Mouse (Mus musculus) gastrocnemius, adult 2 months (tissue): ENCODE data around the gene Klk15. TPM values are rescaled to one million over a fixed set of nuclear protein-coding genes. Genes with fewer than 3 reads are reported as not detected.

Experiments
- DNase-seq: peaks from one replicate; pipeline ENCODE4 v3.0.0; 2022
- H3K27ac ChIP-seq: fragments of 200-600 bp; 2 replicates; pipeline ENCODE4 v1.8.1; 2022; ENCODE audit warnings: mild to moderate bottlenecking
- H3K4me3 ChIP-seq: fragments of 200-600 bp; 2 replicates; pipeline ENCODE4 v1.8.1; 2022; ENCODE audit warnings: mild to moderate bottlenecking, moderate library complexity
- CTCF ChIP-seq: fragments of 200-600 bp; IDR thresholded peaks from 2 replicates; pipeline ENCODE4 v1.8.1; 2022; ENCODE audit warnings: antibody characterized with exemption, mild to moderate bottlenecking, moderate library complexity
- intact Hi-C: fragments of 180-260 bp; cut with DNase I; formaldehyde crosslinking; loops from one replicate; pipeline ENCODE4 v1.15.1; 2025
- long read RNA-seq, 2 experiments: library from polyadenylated mRNA; stranded (forward); transcript quantifications; one replicate each; pipeline ENCODE4 v2.0.0; 2021
- total RNA-seq, 2 experiments: library from RNA; stranded (reverse); gene quantifications; 2 replicates each; pipeline ENCODE4 v1.2.3; 2021

The Klk15 gene
- total RNA-seq: not detected
- long read RNA-seq, experiment 1: 0 reads
- long read RNA-seq, experiment 2: 0 reads

DNA sequence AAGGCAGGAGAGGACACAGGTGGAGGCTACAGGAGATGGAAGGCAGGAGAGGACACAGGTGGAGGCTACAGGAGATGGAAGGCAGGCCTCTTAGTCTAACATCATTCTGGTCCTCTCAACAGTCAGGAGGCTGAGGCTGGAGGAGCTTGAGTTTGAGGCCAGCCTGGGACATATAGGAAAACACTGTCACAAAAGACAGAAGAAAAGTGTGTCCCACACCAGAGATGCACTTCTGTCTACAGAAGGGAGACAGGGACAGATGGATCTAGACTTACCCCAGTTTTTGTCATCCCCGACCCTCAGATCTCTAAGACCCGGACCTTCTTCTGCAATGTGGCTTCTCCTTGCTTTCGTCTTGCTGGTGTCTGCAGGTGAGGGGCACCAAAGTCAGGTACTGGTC lies at the start of gene Klk15:
Gene Klk15 (plus strand): TSS at position 301 of the 400 bp plus-strand sequence.
- Histone ChIP-seq H3K4me3 (no peak within 1 kb of the TSS), H3K27ac (no peak within 1 kb of the TSS)
- DNase-seq: no peak
- intact Hi-C loops: no loop called here
- TF ChIP-seq CTCF: no peak

DNA sequence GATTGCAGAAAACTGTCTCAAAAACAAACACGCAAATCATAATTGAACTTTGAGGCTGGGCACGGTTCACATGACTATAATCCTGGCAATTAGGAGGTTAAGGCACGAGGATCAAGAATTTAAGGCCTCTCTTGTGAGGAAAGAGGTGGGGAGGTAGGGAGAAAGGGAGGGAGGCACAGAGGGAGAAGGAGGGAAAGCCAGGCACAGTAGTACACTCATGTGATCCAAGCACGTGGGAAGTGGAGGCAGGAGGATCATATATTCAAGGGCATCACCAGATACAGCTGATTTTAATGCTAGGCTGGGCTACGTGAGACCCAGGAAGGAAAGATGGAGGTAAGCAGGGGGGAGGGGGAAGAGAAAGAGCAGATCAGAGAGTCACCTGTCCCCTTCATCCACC lies 42.2 kb upstream of the Klk15 start:
- H3K27ac ChIP-seq: no peak overlapping the region
- no peak for DNase-seq
- intact Hi-C loops: loop anchor here (5.0 kb wide), 1 partner anchor 209 kb away; no protein-coding TSS in a partner anchor
- H3K4me3 ChIP-seq: no peak overlapping the region
- TF ChIP-seq CTCF: no peak

DNA sequence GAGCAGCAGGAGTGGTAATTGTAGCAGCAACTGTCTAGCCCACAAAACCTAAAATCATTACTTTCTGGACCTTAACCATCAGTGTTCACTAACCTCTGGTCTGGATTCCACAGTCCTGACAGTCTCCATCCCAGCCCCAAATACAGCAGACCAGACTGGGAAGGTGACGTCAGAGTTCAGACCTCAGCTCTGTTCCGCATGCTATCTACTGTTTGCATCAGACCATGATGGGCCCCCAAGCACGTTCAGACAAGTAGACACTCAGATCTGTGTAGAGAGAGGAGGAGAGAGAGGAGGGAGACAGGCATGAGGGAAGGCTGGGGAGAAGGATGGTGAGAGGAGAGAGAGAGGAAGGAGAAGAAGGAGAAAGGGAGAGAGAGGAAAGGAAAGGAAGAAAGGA lies 41.8 kb upstream of the Klk15 start:
- no peak for TF ChIP-seq CTCF
- intact Hi-C loops: loop anchor here (5.0 kb wide), 1 partner anchor 209 kb away; no protein-coding TSS in a partner anchor
- DNase-seq: no peak
- no peak overlapping the region for H3K27ac ChIP-seq
- no peak overlapping the region for H3K4me3 ChIP-seq

DNA sequence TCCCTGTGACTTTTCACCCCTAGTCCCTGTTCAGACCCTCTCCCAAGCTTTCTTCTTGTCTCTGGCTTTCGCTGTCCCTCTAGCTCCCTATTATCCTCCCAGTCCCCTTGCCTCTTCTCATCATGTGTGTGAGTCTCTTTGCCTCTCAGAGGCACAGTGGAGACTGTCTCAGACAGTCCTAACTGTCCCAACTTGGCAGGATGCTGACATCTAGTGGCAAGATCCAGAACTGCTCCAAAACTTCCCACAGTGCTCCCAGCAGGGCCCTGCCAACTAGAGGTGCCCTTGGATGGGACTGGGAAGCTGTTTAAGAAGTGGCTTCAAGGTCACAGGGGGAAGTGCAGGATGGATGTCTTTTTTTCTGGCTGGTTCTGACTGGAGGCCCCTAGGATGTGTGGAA lies 38.7 kb upstream of the Klk15 start:
- Histone ChIP-seq H3K4me3 (no peak overlapping the region), H3K27ac (no peak overlapping the region)
- peak; percentile 94 for TF ChIP-seq CTCF
- DNase-seq: peak; percentile 80
- intact Hi-C loops: loop anchor here (5.0 kb wide), 1 partner anchor 213 kb away; no protein-coding TSS in a partner anchor

DNA sequence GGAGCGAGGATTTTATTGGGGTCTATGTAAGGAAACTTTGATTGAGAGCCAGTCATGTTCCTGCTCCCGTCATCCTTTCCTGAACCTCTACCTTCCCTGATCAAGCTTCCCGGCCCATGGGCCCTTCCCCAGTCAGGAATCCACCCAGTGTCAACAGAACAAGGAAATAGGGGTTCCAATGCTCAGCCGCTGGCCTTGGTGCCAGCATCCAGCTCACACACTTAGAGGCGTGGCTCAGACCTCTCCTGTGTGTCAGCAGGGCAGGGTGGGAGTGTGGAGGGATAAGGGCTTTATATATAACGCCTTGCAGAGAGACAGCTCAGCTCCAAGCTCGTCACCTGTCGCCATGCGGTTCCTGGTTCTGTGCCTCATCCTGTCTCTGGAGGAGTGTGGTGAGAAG lies 18.7 kb upstream of the Klk15 start:
- intact Hi-C loops: no loop called here
- TF ChIP-seq CTCF: no peak
- Histone ChIP-seq H3K27ac (no peak overlapping the region), H3K4me3 (no peak overlapping the region)
- no peak for DNase-seq

DNA sequence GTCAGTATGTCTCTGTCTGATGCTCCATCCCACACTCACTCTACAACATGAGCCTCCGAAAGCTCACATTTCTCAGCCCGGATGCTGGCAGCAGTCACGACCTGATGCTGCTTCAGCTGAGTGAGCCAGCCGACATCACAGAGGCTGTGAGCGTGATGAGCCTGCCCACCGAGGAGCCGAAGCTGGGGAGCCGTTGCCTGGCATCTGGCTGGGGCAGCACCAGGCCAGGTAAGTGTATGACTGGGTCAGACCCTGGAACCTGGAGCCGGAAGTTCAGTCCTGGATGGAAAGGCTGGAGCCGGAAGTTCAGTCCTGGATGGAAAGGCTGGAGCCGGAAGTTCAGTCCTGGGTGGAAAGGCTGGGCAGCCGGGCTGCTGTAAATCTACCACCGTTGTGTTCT lies 15.1 kb upstream of the Klk15 start:
- no peak for TF ChIP-seq CTCF
- Histone ChIP-seq H3K27ac (no peak overlapping the region), H3K4me3 (no peak overlapping the region)
- DNase-seq: no peak
- intact Hi-C loops: no loop called here

DNA sequence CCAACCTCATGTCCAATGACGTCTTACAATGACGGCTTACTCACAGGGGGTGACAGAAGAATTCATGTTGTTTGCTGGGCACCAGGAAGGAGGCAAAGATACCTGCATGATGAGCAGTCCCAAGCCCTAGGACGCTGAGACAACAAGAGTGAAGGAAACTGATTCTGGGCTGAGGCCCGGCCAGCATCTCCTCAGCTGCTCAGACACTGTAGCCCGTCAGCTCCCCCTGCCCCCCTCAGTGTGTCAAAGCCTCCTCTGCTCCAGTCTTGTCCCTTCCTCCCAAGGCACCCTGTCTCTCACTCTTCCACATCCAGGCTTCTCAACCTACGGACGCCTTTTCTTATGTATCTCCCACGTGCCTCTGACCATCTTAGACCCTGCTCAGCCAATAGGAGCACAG lies 14.7 kb upstream of the Klk15 start:
- no peak overlapping the region for H3K4me3 ChIP-seq
- intact Hi-C loops: no loop called here
- no peak overlapping the region for H3K27ac ChIP-seq
- no peak for DNase-seq
- TF ChIP-seq CTCF: no peak

DNA sequence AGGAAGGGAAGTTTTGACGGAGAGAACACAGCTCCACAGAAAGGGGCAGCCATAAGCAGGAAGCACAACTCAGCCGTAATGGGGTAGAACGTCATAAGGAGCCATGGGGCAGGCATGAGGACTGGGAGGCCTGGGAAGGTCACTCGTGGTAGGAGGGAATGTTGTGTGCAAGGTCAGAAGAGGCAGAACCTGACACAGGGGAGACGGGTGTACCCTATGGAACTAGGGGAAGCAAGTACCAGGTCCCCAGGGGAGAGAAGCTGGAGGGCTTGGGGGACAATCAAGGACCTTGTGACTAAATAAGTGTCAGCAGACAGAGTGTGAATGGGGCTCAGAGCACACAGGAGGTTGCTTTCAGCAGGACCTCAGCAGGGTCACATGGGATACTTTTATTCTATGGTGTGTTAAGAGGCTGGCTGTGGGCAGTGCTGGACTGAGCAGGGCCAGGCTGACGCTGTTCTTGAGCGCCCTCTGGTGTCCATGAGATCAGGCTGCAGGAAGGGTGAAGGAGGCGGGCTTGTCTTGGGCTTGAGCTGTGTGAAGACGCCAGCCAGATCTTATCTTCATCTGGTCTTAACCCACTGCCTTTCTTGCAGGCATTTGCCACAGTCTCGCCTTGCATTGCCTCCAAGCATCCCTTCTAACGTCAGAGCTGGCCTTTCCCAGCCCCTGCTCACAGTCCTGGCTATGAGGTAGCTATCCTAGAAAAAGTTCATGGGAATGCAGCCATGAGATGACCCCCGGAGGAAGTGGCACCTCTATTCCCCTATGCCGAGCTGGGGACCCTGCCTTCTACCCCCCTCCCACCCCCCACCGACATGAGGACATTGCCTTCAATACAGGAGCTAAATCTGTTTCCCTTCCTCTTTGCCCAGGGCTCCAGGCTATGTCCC lies 13.7 kb upstream of the Klk15 start:
- peak; percentile 83 for TF ChIP-seq CTCF
- no peak overlapping the region for H3K4me3 ChIP-seq
- intact Hi-C loops: no loop called here
- no peak overlapping the region for H3K27ac ChIP-seq
- peak; percentile 67 for DNase-seq

DNA sequence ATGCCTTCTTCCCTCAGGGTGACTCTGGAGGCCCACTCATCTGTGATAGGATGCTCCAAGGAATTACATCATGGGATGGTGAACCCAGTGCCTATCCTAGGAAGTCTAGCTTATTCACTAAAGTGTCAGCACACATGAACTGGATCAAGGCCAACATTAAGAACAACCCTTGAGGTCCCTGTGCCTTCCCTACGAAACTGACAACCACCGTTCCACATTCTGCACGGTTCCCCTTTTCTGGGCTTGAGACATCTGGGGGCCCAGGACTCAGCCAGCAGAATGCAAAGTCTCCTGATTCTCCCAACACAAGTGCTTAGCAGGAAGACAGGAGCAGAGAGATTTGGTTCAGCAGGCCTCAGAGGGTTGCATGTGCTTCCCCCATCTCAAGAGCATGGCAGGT lies 13.0 kb upstream of the Klk15 start:
- intact Hi-C loops: no loop called here
- no peak overlapping the region for H3K4me3 ChIP-seq
- no peak overlapping the region for H3K27ac ChIP-seq
- DNase-seq: no peak
- TF ChIP-seq CTCF: no peak

DNA sequence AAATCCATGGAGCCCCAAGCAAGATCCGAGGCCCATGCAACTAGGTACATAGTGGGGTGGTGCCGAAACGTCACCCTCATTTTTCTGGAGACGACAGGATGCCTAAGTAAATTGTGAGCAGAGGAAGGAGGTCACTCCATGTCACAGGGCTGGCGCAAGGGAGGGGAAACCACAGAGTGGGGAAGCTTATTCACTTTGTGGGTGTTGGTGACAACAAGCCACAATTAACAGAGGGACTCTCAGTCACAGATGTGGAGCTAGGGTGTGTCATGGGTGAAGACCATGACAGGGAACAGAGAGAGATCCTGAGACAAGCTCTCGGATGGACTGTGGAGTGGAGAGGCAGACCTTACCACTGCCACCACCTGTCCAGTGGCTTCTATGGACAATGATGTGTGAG lies 12.5 kb upstream of the Klk15 start:
- intact Hi-C loops: no loop called here
- TF ChIP-seq CTCF: no peak
- DNase-seq: no peak
- H3K4me3 ChIP-seq: no peak overlapping the region
- no peak overlapping the region for H3K27ac ChIP-seq

DNA sequence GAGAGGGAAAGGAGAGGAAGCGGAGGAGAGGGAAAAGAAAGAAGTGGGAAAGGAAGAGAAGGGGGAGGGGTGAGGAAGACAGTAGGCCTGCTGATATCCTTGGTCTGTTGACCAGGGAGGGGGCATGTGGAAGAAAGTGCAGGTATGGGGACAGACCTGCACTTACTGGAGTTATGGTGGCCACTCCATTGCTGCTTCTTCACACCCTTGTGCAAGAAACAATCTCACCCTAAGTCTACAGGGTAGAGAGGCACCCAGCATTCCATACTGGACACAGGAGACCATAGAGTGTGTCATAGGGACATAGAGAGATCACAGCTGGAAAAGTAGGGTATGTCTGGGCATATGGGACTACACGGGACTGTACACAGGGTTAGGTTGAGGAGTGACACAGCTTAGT lies 11.6 kb upstream of the Klk15 start:
- intact Hi-C loops: no loop called here
- no peak for TF ChIP-seq CTCF
- DNase-seq: no peak
- H3K4me3 ChIP-seq: no peak overlapping the region
- H3K27ac ChIP-seq: no peak overlapping the region

DNA sequence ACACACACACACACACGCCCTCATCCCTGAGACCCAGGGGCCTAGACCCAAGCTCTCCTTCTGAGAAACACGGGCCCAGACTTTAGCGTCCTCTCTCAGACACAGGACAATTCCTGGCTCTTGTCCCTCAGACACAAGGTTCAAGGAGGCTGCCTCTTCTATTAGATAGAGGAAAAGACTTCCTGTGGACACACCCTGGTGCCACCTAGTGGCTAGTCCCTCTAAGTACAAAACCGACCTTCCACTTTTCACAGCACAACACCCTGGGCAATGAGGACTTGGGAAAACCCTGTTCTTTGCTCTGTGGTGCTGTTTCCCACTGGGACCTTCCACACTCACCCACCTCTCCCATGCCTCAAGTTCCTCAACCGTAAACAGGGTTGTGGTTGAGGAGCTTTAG lies 7.6 kb upstream of the Klk15 start:
- peak; percentile 34; the same call in 1 of the 2 replicates for TF ChIP-seq CTCF
- Histone ChIP-seq H3K4me3 (no peak overlapping the region), H3K27ac (no peak overlapping the region)
- DNase-seq: no peak
- intact Hi-C loops: no loop called here

DNA sequence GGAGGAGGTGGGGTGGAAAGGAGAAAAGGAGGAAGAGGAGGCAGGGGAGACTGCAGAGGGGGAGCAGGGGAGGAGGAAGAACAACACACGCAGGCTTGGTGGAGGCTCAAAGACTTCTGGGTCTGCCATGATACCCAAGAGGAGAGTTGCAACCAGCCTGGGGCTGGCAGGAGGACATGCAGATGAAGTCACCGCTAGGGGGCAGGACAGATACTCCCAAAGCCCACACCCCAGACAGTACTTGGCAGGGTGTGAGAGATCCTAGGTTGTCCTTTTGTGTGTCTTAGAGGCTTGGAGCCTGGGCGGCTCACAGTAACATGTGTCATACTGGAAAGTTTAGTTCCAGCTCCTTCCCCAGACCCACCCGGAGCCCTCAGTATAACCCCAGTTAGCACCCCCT lies 5.0 kb upstream of the Klk15 start:
- intact Hi-C loops: no loop called here
- TF ChIP-seq CTCF: peak; percentile 29; the same call in 1 of the 2 replicates
- DNase-seq: no peak
- Histone ChIP-seq H3K4me3 (no peak overlapping the region), H3K27ac (no peak overlapping the region)

DNA sequence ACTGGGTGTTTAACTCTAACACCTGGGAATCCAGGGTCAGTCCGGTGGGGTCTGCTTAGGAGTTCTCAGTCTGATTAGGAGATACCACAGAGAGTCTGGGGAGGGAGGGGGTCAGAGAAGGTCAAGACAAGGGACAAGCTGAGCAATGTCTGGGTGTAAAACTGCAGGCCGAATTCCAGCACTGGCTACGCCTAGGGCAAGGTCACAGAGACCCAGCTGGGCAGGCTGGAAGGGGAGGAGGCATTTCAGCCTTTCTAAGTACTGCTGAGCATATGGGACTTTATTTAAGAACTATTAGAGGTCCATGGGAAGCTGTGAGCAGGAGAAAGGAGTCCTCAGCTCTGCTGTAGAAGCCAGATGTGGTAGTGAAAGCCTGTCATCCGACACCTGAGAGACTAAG lies 1.2 kb upstream of the Klk15 start:
- Histone ChIP-seq H3K27ac (no peak overlapping the region), H3K4me3 (no peak overlapping the region)
- no peak for DNase-seq
- TF ChIP-seq CTCF: no peak
- intact Hi-C loops: no loop called here
